Mouse (Mus musculus) stomach, embryonic 14.5 days (tissue): ENCODE measurements at regions not wholly inside any gene's neighbourhood (a gene's known extent, or its start where the extent isn't known, plus 50 kb on each side); places are given as distances from the start of the nearest gene placed in this dataset.

ENCODE experiments used
- ATAC-seq: fragments of 200-750 bp; cut with Nextera tagmentation; 2 replicates; pipeline ENCODE4 v1.8.0; 2017; ENCODE audit warnings: low read depth, moderate TSS enrichment; ENCODE audit not compliant: insufficient number of reproducible peaks, insufficient read depth, low FRiP score
- H3K27ac ChIP-seq: fragments of 300-500 bp; sonication (generic); 2 replicates; pipeline ENCODE4 v1.5.1; 2014; ENCODE audit warnings: mild to moderate bottlenecking, low read length, moderate library complexity, mixed read lengths
- H3K27me3 ChIP-seq: fragments of 300-500 bp; sonication (generic); 2 replicates; pipeline ENCODE4 v1.6.1; 2014; ENCODE audit warnings: low read length, control low read depth, mixed read lengths; ENCODE audit not compliant: control insufficient read depth, insufficient read depth
- H3K36me3 ChIP-seq: fragments of 300-500 bp; sonication (generic); 2 replicates; pipeline ENCODE4 v1.6.1; 2014; ENCODE audit warnings: mild to moderate bottlenecking, control low read depth, low read length, moderate library complexity, mixed read lengths; ENCODE audit not compliant: control insufficient read depth, insufficient read depth
- H3K4me1 ChIP-seq: fragments of 300-500 bp; sonication (generic); 2 replicates; pipeline ENCODE4 v1.6.1; 2014; ENCODE audit warnings: low read length, control low read depth, mixed read lengths; ENCODE audit not compliant: control insufficient read depth, insufficient read depth
- H3K4me2 ChIP-seq: fragments of 300-500 bp; sonication (generic); replicated peaks from 2 replicates; pipeline ENCODE4 v1.6.1; 2014; ENCODE audit warnings: low read depth, low read length, control low read depth
- H3K4me3 ChIP-seq: fragments of 300-500 bp; sonication (generic); 2 replicates; pipeline ENCODE4 v1.5.1; 2014; ENCODE audit warnings: low read depth, low read length, control low read depth
- H3K9ac ChIP-seq: fragments of 300-500 bp; sonication (generic); replicated peaks from 2 replicates; pipeline ENCODE4 v1.6.1; 2014; ENCODE audit warnings: low read depth, mild to moderate bottlenecking, control low read depth, low read length, moderate library complexity, mixed read lengths
- H3K9me3 ChIP-seq: fragments of 300-500 bp; sonication (generic); 2 replicates; pipeline ENCODE4 v1.6.1; 2016; ENCODE audit warnings: low read depth, low read length, control low read depth; ENCODE audit not compliant: control insufficient read depth
- whole genome bisulfite sequencing: fragments of 180-500 bp; shearing (Covaris S2); extraction: QIAGEN DNeasy Blood & Tissue Kit; methylation state at CpG from one replicate; pipeline ENCODE4 v1.1.7; 2014; 5-methylcytosine and 5-hydroxymethylcytosine counted together

DNA sequence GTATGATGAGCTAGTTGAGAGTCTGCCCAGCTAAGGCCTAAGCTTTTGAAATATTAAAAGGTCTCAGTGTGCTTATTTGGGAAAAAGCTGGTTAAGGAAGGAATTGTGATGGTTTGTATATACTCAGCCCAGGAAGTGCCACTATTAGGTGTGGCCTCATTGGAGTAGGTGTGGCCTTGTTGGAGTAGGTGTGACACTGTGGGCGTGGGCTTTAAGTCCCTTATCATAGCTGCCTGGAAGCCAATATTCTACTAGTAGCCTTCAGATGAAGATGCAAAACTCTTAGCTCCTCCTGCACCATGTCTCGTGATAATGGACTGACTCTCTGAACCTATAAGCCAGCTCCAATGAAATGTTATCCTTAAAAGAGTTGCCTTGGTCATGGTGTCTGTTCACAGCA, 72.8 kb upstream of the Tut7 start:
- ATAC-seq = no peak
- Histone ChIP-seq H3K27ac (no peak overlapping the region), H3K9me3 (no peaks in the 10 kb centered on the region), H3K27me3 (no peaks in the 10 kb centered on the region), H3K4me2 (no peak overlapping the region), H3K4me1 (no peaks in the 10 kb centered on the region), H3K36me3 (no peaks in the 10 kb centered on the region), H3K4me3 (no peak overlapping the region), H3K9ac (no peak overlapping the region)
- WGBS = 80% methylated on average over 2 of the region's 2 CpGs

DNA sequence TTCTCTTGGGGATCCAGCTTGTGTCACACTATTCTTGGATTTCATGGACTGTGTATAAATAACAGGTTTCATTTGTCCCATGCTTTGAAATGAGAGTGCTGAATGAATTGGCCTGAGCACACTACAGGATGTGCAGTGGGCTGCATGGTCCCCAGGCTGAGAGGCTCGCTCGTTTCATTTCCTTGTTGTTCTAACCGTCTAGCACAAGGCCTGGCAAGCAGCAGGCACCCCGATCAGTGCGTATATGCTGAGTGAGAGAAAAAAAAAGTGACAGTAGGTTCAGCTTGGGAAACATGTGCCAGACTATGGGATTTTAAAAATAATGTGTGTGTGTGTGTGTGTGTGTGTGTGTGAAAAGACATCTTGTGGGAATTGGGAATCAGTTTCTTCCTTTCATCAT, 71.1 kb upstream of the Tut7 start:
- Histone ChIP-seq H3K36me3 (no peaks in the 10 kb centered on the region), H3K4me3 (no peak overlapping the region), H3K27me3 (no peaks in the 10 kb centered on the region), H3K4me2 (no peak overlapping the region), H3K4me1 (no peaks in the 10 kb centered on the region), H3K27ac (no peak overlapping the region), H3K9ac (no peak overlapping the region), H3K9me3 (no peaks in the 10 kb centered on the region)
- ATAC-seq = no peak
- 61% methylated on average over 5 of the region's 5 CpGs for WGBS

DNA sequence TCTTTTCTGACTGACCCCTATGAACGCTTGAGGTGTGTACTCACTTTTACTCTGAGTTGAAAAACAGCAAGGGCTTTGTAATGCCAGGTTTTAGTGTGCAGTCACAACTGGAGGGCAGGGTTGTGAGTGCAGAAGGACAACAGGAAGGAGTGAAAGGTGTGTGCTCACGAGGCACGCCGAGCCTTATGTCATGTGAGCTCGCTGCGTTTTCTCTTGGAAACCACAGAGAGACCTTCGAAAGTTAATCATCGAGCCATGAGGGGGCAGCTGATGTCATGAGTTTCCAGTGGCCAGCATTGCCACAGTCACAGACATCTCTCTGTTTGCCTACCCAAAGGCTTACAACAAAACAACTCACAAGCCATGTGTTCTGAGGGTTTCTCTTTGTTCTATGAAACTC, 70.0 kb upstream of the Tut7 start:
- no peaks in the 10 kb centered on the region for H3K9me3 ChIP-seq
- no peaks in the 10 kb centered on the region for H3K27me3 ChIP-seq
- no peak overlapping the region for H3K4me3 ChIP-seq
- H3K27ac ChIP-seq = no peak overlapping the region
- ATAC-seq = no peak
- WGBS = 65% methylated on average over 8 of the region's 8 CpGs
- H3K9ac ChIP-seq = no peak overlapping the region
- H3K4me2 ChIP-seq = no peak overlapping the region
- H3K4me1 ChIP-seq = no peaks in the 10 kb centered on the region
- no peaks in the 10 kb centered on the region for H3K36me3 ChIP-seq

DNA sequence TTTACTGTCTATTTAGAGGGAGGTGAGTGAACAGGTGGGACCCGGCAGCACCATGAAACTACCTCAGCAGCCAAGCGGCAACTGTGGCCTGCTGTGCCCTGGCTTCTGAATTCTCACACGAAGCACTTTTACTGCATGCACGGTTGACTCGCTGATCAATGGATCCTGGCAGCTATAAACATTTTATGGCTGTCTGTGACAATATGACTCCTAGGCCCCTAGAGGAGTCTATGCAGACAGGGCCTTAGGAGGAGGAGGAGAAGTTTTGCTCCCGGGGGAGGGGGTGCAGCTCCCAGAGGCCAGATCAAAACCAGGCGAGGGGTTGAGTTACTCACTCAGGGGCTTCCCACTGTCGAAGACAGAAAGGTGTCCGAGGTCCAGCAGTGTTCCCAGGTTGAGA, 69.4 kb upstream of the Tut7 start:
- 44% methylated on average over 9 of the region's 9 CpGs for WGBS
- Histone ChIP-seq H3K9ac (no peak overlapping the region), H3K4me3 (no peak overlapping the region), H3K27ac (no peak overlapping the region), H3K27me3 (no peaks in the 10 kb centered on the region), H3K4me1 (no peaks in the 10 kb centered on the region), H3K36me3 (no peaks in the 10 kb centered on the region), H3K9me3 (no peaks in the 10 kb centered on the region), H3K4me2 (no peak overlapping the region)
- ATAC-seq = no peak

DNA sequence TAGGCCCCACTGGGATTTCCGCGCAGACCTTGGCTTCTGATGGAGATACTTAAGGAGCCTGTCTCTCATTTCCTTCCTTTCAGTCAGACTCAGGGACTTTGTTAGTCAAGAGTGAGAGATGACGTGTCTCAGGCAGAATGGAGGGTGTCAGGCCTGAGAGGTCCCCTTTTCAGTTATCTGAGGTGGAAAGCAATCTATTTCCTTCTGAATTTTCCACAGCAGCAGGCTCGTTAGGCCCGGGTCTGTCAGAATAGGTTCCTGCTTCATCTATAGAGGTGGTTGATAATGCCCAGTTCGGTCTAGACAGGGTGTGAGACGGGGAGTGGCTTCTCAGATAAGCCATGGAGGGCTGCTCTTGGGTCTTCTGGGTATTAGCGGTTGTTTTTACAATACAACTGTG, 68.8 kb upstream of the Tut7 start:
- H3K4me2 ChIP-seq = no peak overlapping the region
- H3K36me3 ChIP-seq = no peaks in the 10 kb centered on the region
- H3K4me1 ChIP-seq = no peaks in the 10 kb centered on the region
- no peak overlapping the region for H3K27ac ChIP-seq
- H3K9me3 ChIP-seq = no peaks in the 10 kb centered on the region
- no peak overlapping the region for H3K9ac ChIP-seq
- no peak overlapping the region for H3K4me3 ChIP-seq
- 65% methylated on average over 8 of the region's 8 CpGs for WGBS
- ATAC-seq = no peak
- no peaks in the 10 kb centered on the region for H3K27me3 ChIP-seq

DNA sequence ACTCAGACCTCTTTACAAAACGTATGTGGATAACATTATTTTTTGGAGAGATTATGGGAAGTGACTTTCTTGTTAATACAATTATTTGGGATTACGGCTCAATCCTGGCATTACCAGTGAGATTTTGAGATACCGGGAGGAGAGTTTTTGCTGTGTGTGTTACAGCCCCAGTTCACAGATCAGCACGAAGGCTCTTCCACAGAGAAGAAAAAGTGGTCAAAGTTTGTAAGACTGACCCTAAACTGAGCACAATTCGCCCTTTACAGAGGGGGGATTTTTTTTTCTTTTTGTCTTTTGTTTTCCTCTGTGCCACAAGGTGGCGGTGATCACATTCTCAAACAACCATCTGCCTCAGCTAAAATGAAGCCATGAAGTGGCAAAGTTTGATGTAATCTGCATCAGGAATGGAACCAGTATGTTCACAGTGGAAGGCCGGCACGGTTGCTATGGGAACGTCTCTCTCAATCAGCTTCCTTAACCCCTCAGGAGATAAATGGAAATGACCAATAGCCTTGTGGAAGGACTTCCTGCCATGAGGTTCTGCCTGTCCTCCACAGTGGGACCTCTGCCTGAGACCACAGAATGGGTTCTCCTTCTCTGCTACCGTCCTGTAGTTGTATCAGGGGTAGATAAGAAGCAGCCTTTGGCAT, 66.6 kb upstream of the Tut7 start:
- ATAC-seq = 0 out of 2 replicates have a peak, but pooled peaks have one; percentile 65
- Histone ChIP-seq H3K9ac (no peak overlapping the region), H3K4me1 (no peaks in the 10 kb centered on the region), H3K27ac (no peak overlapping the region), H3K9me3 (no peaks in the 10 kb centered on the region), H3K4me2 (no peak overlapping the region), H3K36me3 (no peaks in the 10 kb centered on the region), H3K4me3 (no peak overlapping the region), H3K27me3 (no peaks in the 10 kb centered on the region)
- 22% methylated on average over 10 of the region's 10 CpGs for WGBS

DNA sequence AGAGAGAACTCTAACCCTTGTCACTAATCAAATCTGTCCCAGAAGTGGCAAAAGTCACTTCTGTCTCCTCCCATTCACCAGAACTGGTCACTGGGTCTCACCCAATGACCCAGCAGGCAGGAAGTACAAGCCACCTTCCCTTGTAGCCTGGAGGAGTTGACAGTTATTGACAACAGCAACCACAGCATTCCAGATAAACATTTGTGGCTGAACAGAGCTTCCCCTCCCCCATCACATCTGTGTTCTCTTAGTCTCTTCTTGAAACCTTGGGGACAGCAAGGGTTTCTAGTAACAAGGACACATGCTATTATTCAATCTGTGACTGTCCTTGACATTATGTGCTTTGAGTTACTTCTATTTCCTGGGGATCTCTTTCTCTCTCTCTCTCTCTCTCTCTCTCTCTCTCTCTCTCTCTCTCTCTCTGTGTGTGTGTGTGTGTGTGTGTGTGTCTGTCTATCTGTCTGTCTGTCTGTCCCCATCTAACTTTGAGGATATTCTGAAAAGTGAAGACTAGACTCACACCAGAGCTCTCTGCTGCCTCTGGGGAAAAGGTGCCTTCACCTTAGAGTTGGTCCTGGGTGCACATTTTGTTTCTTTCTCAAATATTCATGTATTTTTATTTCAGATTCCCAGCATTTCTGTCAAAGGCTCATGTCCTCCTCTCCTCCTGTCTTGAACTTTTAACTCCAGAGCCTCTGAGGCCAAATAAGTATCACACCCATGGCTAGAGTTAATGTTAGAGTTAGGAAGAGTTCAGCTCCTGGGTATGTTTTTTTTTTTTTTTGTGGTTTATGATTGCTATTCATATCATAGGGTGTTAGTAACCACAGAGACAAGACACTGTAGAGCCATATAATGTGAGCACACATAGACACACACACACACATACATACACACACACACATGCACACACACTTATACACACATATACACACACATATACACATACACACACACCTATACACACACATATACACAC, 65.4 kb upstream of the Tut7 start:
- H3K36me3 ChIP-seq = no peaks in the 10 kb centered on the region
- no peaks in the 10 kb centered on the region for H3K9me3 ChIP-seq
- no peak overlapping the region for H3K27ac ChIP-seq
- H3K4me1 ChIP-seq = no peaks in the 10 kb centered on the region
- H3K9ac ChIP-seq = no peak overlapping the region
- no peak overlapping the region for H3K4me3 ChIP-seq
- no peak overlapping the region for H3K4me2 ChIP-seq
- no peak for ATAC-seq
- no peaks in the 10 kb centered on the region for H3K27me3 ChIP-seq

DNA sequence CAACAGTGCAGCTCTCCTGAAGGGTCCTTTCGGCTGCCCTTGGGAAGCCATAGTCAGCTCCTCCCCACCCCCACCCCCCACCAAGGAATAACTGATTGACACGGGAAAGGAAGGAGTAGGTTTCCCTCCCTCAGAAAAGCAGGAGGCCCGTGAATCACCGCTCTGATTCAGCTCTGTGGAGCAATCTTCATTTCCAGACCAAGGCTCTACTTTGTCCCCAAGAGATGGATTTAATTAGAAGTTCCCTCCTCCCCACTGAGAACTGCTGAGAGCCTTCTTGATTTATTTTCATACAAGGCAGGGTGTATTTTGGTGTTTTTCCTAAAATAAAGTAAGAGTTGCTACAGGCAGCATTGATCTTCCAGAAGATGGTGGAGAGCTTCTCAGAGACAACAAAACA, 64.4 kb upstream of the Tut7 start:
- Histone ChIP-seq H3K36me3 (no peaks in the 10 kb centered on the region), H3K9ac (no peak overlapping the region), H3K9me3 (no peaks in the 10 kb centered on the region), H3K4me2 (no peak overlapping the region), H3K27me3 (no peaks in the 10 kb centered on the region), H3K27ac (no peak overlapping the region), H3K4me3 (no peak overlapping the region), H3K4me1 (no peaks in the 10 kb centered on the region)
- ATAC-seq = no peak
- WGBS = 76% methylated on average over 4 of the region's 4 CpGs
